Mouse (Mus musculus): ENCODE measurements at regions not wholly inside any gene's neighbourhood (a gene's known extent, or its start where the extent isn't known, plus 50 kb on each side); places are given as distances from the start of the nearest gene placed in this dataset.

GRCm38 (mm10) chr5:46367328-46367727, 509.9 kb upstream of the Lcorl start:
- TF ChIP-seq CTCF (IDR thresholded peaks at IDR 0.05; ENCODE audit: low read depth, low read length) (no peak), POLR2A (IDR thresholded peaks at IDR 0.05; ENCODE audit: extremely low read depth, insufficient read depth, low read length) (no peak)
